Mouse (Mus musculus) natural killer cell, adult 2 months (primary cell): ENCODE results near the gene Gif.

Experiments
- DNase-seq, 2 experiments: peaks; one replicate each; pipeline ENCODE4 v3.0.0; 2022; ENCODE audit warnings: low spot score in 2 of 2

Gif gene

DNA sequence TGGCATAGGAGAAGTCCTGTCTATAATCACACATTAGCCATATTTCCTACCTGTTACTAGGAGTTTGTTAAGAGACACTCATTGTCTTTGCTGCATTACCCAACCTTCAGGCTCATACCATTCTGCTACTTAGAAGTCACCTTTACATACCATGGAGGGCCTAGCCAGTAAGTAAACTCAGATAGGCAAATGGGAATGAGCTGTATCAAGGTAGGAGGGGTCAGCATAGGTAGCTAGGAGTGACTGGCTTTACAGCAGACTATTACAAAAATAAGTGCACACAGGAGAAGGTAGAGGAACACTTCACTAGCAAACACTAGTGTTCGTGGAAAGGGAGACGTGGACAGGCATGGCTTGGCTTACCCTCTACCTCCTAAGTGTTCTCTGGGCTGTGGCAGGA is at the start of gene Gif:
Gene Gif, plus strand, starts transcription at position 257 of the 400 bp plus-strand sequence.
- no peak for DNase-seq

GRCm38 (mm10) chr19:11698342-11698741 is 49.0 kb upstream of the Gif start:
- no peak for DNase-seq

DNA sequence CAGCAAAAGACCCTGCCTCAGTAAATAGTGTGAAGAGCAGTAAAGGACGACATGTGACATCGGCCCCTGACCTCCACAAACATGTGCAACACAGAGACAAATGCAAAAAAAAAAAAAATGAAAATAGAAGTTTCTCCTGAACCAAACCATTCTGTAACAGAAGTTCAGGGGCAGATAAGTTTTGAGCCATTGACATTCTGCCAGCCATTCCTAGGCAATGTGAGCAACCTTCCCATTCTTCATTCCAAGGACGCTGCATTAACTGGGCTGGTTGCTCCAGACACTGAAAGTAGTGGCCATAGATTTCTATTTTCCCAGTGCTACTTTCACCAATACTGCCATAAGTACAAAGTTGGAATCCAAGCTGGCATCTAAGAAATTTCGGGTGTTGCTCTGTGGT is 34.9 kb upstream of the Gif start:
- no peak for DNase-seq

GRCm38 (mm10) chr19:11720071-11720470 is 27.3 kb upstream of the Gif start:
- DNase-seq = no peak

- DNase-seq = no peak
Measured at GRCm38 (mm10) chr19:11723870-11724269, 23.5 kb upstream of the Gif start.

DNA sequence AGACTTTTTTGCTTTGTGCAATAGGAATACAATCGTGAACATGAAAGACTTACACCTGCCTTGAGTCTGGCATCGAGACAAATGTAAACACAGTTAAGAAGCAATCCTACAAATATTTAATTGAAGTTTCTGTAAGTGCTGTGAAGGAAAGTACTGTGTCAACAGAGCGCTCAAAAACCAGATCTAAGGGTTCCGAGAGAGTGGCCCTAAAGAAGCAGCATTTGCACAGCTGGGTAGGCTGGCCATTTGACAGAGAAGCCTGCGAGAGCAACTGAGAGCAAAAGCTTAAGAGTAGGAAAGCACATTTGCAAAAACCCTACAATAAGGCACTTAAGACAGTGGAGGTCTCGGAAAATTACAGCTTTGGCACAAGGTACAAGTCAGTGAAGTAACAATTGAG is 23.1 kb upstream of the Gif start:
- DNase-seq = no peak

GRCm38 (mm10) chr19:11725915-11726314 is 21.4 kb upstream of the Gif start:
- no peak for DNase-seq

DNA sequence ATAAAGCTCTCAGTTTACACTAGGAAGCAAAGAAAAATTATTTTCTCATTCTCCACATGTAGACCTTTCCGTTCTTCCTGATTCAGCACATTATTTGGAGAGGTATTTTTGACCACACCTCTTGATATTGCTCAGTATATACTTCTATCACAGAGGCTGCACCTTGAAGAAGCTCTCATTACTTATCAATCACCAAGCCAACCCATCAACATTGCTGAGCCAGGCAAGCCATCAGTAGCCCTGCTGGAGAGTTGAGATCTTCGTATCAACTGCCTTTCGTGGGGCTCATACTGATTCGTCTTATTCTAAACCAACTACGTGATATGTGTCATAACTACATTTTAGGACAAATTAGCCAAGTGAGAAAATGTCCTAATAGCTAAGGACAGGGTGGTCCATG is 20.1 kb upstream of the Gif start:
- no peak for DNase-seq

DNA sequence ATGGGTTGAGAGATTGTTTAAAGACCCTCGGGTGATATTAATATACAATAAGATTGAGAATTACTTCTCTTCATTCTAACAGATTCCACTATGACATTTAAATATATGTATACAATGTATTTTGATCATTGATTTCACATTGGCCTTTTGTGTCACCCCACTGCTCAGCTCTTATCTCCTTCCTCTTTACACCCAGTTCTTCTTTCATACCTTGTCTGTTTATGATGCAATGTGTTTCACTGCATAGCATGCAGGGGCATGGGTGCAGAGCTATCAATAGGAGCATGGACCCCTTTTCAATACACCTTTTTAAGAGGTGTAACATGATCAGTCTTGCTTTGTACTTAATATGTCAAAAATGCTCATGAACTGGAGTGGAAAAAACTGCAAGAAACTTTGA is 17.1 kb upstream of the Gif start:
- DNase-seq = no peak

- DNase-seq = no peak
Measured at GRCm38 (mm10) chr19:11736455-11736854, 10.9 kb upstream of the Gif start.

GRCm38 (mm10) chr19:11745680-11746079 is 1.7 kb upstream of the Gif start:
- no peak for DNase-seq

- DNase-seq = no peak
Measured at GRCm38 (mm10) chr19:11765059-11765458, 17.7 kb downstream of the Gif start.

DNA sequence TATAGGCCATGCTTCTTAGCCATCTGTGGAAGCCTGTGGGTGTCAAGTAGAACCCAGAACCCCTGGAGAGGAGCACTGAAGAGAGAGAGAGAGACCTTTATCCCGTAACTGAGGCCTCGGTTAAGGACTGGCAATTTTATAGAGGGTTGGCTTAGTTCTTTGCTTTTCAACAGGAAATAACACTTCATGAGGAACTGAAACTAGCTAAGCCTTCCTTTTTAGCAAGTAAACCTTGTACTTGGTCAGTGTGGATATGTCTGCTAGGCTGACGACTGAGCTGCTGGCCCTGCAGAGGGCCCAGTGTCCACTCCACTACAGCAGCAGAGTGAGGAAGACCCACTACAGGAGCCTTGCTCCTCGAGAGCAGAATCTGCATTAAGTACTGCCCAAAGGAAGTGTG is 19.1 kb downstream of the Gif start:
- peak; percentile 49 to 53 for DNase-seq

GRCm38 (mm10) chr19:11768163-11768562 is 20.8 kb downstream of the Gif start:
- peak; percentile 48 to 58 for DNase-seq

- DNase-seq = no peak
Measured at GRCm38 (mm10) chr19:11769257-11769920, 22.0 kb downstream of the Gif start.

DNA sequence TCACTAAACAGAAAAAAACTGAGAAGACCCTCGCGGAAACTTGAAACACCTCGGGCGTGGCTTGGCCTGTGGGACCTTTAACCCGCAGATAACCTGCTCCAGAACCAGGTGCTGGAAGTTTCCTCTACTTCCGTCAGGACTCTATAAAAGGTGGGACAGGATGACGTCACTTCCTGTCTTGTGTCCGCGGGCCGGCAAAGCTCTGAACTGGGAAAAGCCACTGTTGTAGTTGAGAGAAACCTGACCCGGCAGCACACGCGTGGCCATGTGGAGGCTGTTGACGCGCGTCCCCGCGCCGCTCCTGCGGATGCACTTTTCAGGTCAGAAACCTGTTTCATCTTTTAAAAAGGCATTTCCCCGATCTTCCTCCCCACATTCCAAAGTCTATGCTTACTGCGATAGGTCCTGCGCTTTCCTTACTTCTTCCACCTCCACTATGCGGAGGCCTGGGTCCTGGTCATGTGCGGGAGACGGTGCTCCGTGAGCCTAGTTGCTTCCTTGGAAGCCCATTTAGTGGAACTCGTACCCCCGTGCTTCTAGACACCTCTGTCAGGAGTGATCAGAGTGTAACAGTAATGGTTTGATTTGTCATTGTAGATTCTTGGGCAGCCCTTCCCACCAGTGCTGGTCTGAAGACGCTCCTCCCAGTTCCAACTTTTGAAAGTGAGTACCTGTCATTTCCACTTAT is 23.0 kb downstream of the Gif start, which contains the start of gene Mrpl16:
Gene Mrpl16, plus strand, starts transcription at position 187 of the 688 bp plus-strand sequence.
- peak; percentile 89 for DNase-seq

DNA sequence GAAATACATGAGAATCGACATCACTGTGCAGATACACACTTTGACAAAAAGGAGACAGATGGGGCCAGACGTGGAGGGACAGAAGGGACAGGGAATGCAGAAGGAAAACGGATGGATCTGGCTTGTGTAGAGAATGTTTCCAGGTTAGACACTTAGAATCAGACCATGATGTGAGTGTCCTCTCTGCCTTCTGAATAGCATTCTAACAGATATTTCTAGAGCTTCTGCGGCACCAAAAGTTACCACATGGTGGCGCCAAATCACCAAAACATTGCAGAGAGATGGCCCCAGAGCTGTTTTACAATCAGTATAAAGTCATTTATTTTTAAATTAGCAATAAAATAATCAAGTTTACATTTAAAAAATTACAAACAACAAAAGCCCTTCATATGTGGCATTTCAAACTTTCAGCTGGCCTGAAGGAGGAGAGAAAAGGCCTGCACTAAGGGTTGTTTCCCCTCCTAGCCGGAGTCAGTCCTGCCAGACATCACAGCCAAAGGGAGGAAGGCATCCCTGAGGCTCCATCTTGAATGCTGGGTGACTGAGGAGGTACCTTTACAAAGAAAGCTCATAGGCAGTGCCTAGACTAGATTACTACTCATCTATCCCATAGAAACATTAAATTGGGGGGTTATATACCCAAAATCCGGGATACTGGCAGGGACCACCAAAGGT is 30.0 kb downstream of the Gif start:
- peak; percentile 41 to 64 for DNase-seq

GRCm38 (mm10) chr19:11785409-11786154 is 38.2 kb downstream of the Gif start:
- no peak for DNase-seq

DNA sequence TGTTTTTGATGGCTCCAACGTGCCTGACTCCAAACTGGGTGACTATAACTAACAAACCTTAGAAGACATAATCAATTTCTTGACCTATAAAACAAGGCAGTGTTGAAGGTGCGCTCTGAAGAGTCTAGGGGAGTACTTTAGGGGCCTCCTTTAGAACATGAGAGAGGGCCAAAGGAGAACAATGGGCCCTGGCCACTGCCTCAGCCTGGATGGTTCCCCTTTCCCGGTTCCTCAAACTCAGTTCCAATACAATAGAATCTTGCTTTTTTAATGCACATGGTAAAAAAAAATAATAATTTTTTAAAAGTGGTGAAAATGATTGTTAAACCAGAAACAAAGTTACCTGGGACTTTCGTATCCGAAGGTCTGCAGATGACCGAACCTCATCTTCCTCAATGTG is 40.5 kb downstream of the Gif start:
- no peak for DNase-seq

DNA sequence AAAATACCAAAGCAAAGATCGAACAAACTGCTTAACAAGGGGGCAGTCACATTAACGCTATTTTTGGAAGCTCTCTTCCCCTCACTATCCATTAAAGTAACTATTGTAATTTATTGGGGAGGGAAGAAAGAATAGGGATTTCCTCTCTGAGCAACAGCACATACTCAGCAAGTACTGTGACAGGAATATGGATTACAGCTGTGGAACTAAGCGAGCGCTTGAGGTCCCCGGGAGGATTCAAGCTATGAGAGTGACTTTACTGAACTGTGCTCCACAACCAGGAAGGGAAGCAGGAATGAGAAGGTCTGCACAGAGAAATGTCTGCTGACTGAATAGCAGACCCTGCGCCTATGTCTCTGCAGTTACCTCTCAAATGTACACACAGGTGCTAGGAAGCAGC is 41.5 kb downstream of the Gif start:
- no peak for DNase-seq

GRCm38 (mm10) chr19:11791825-11792224 is 44.5 kb downstream of the Gif start:
- no peak for DNase-seq

- no peak for DNase-seq
Measured at GRCm38 (mm10) chr19:11793741-11794359, 46.5 kb downstream of the Gif start.
